Mouse (Mus musculus) brain, embryonic 18.5 days (tissue): ENCODE data around the gene Gfod2.
A peak's percentile ranks its signal among the peaks of the same experiment; 100 is the strongest.

ENCODE experiments used
- DNase-seq: peaks from one replicate; pipeline ENCODE4 v3.0.0-alpha.2; 2012; ENCODE audit warnings: low read depth, low spot score

Gfod2 gene

DNA sequence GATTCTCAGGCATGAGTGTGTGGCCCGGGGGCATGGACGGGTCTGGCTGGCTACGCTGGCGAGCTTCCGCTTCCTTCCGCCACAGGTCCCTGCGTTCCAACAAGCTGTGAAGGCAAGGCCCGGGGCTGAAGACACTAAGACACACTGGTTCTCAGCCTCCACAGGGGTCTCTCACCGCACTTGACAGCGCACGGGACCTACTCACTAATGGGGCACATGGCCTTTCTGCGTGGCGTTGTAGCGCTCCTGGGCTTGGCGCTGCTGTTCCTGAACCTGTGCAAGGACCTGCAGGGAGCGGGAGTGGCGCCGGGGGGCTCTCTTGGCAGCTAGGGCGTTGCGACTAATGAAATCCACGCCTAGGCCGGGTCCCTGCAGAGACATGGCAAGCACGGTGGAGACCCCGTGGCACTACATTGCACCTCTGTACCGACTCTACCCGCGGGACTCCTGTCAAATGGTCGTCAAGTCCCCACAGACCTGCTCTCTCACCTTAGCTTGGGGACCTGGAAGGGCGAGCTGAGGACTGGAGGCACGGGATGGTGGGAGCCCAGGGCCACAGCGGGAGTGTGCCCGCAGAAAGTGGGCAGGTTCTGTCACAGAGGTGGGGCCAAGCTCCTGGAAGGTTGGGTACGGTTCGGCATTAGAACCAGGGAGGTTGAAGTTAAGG is 54.2 kb downstream of the Gfod2 start:
- no peak for DNase-seq

DNA sequence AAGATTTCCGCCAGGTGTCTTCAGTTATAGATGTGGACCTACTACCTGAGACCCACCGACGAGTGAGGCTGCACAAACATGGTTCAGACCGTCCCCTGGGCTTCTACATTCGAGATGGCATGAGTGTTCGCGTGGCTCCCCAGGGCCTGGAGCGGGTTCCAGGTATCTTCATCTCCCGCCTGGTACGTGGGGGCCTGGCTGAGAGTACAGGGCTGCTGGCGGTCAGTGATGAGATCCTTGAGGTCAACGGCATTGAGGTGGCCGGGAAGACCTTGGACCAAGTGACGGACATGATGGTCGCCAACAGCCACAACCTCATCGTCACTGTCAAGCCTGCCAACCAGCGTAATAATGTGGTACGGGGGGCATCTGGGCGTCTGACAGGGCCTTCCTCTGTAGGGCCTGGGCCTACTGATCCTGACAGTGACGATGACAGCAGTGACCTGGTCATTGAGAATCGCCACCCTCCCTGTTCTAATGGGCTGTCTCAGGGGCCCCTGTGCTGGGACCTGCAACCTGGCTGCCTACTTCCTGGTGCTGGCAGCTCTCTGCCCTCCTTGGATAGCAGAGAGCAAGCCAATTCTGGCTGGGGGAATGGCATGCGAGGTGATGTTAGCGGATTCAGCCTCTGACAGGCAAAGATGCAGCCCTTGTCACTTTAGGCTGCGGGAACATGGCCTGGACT is 55.6 kb downstream of the Gfod2 start:
- DNase-seq: no peak

DNA sequence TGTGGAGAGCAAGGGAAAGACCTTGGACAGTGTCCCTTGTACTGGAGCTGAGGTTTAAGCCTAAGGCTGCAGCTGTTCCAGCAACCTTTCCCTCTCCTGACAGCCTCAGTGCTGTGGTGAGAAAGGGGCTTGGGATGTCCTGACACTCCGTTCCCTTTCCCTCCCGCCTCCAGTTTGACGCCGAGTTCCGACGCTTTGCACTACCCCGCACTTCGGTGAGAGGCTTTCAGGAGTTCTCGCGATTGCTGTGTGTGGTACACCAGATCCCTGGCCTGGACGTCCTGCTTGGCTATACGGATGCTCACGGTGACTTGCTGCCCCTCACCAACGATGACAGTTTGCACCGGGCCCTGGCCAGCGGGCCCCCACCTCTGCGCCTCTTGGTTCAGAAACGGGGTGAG is 56.5 kb downstream of the Gfod2 start:
- DNase-seq: no peak

DNA sequence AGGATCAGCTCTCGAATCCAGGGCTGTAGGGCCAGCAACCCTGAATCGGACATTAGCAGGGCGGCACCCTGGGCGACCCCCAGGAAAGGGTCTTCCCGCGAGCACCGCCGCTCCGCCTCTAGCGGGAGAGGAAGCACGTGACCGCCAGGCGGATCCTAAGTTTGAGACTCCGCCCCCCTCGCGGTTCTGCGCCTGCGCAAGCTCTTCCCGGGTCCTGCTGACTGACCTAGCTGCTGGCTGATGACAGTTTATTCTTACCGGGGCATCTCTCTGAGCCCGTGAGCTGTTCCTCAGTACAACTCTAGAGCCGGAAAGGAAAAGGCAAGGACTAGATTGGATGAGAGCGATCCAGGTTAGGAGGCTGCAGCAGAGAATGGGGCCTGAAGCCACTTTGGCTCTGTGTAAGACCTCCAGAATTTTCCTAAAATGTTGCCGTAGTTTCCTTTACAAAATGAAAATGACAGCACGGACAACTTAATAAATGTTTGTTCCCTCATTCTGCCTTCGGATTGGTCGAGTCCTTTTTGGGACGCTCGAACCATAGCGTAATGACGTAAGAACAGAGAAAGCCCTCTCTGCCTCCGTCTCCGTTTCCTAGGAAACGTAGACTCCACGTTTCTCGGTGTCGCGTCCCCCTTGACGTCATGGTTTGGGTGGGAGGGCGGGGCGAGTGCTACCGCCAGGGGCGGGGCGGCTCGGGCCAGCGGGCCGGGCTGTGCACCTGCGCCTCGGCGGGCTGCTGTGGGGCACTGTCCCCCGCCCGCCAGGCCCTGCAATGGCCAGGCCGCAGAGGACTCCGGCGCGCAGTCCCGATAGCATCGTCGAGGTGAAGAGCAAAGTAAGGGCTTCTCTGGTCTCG is 57.3 kb downstream of the Gfod2 start, which contains the start of the genes Acd and Pard6a:
Gene Acd (minus strand): TSS at position 137 of the 859 bp plus-strand sequence.
Gene Pard6a (plus strand): TSS at position 183 of the 859 bp plus-strand sequence.
- DNase-seq: peak; percentile 83

DNA sequence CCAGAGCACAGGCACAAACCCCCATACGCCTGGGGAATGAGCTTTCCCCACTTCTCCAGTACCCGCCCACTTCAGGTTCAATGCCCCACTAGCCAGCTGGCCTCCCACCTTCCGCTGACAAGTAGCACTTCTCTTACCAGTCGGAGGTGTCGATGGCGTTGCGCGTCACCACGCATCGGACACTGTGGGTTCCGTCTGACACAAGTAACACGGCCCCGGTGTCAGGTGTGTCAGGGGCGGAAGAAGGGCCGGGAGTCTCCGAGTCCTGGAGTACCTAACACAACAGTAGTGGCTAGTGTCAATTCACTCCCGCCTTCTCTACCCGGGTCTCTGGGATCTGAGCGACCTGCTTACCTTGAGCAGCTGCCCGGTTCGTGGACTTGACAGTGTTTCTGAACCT is 57.9 kb downstream of the Gfod2 start:
- no peak for DNase-seq

DNA sequence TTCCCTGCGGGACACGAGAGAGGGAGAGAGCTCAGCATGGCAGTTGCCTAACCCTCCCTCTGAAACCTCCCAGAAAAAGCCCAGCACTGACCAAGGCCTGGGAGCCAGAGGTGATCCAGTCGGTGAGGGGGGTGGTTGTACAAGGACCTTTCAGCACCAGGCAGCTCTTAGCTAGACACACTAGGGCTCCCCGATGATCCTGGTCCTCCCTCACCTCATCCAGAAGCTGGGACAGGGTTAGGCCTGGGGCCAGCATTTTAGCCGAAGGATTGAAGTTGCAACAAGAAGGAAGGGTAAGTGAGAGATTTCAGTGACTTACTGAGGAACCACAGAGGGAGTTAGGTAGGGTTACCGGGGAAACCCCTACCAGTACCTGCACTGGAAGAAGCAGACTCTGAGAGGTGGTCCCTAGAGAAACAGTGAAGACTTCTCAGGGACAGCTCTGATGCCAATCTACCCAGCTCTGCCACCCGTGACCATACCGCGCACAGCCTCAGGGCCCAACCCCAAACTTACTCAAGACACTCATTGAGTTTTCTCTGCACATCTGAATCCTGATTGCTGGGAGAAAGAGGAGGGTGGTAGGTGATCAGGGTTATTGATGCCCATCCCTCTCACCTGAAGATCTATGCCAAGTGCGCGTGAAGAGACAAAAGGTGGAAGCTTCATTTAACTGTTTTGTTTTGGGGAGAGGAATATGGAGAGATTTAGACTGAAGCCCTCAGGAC is 58.8 kb downstream of the Gfod2 start:
- DNase-seq: no peak

DNA sequence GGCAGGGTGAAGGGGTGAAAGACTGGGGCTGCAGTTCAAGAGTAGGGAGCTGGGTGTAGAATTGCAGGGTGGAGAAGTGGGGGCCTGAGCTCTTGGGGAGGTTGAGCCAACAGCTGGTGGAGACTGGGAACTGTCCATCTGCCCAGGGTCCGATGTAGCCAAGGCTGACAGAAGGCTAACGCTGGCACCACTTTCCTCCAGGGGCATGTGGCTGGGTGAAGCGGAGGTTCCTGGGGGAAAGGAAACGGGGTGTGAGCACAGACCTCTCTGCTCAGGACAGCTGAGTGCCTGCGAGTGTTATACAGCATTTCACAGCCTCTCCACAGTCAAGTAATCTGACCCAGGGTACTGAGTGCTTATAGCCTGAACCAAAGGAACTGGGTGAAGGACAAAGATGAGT is 59.7 kb downstream of the Gfod2 start:
- DNase-seq: no peak

DNA sequence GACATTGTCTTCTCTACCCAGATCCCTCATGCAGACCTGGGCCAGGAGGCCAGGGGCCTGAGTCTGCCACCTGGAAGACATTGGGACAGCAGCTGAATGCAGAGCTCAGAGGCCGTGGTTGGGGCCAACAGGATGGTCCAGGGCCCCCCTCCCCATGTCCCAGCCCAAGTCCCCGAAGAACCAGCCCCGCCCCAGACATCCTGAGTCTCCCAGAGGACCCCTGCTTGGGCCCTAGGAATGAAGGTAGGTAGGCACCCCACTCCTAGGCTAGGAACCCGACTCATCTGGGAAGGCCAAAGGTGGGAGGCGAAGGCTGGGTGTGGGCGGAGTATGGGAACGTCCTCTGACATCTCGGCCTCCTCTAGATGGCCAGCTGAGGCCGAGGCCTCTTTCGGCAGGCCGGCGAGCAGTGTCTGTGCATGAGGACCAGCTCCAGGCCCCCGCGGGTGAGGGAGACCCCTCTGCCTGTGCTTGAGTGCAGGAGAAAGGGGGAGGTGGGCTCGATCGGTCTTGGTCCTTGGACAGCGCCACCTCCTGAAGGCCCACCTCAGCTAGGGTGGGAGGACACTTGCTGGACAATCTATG is 61.2 kb downstream of the Gfod2 start:
- no peak for DNase-seq

DNA sequence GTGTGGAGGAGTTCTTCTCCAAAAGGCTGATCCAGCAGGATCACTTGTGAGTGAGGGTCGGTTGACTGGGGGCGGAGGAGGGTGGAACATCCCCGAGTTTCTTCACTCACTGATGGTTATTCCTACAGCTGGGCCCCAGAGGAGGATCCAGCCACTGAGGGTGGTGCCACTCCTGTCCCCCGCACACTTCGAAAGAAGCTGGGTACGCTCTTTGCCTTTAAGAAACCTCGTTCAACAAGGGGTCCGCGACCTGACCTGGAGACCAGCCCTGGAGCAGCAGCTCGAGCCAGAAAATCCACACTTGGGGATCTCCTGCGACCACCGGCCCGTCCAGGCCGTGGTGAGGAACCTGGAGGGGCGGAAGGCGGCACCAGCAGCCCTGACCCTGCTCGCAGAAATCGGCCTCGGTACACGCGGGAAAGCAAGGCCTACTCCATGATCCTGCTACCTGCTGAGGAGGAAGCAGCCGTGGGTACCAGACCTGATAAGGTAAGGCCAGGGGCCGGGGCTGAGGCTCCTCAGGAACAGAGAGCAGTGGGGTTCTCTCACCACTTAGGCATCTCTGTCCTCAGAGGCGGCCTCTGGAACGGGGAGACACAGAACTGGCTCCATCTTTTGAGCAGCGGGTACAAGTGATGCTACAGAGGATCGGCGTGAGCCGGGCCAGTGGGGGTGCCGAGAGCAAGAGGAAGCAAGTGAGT is 63.2 kb downstream of the Gfod2 start:
- DNase-seq: no peak

DNA sequence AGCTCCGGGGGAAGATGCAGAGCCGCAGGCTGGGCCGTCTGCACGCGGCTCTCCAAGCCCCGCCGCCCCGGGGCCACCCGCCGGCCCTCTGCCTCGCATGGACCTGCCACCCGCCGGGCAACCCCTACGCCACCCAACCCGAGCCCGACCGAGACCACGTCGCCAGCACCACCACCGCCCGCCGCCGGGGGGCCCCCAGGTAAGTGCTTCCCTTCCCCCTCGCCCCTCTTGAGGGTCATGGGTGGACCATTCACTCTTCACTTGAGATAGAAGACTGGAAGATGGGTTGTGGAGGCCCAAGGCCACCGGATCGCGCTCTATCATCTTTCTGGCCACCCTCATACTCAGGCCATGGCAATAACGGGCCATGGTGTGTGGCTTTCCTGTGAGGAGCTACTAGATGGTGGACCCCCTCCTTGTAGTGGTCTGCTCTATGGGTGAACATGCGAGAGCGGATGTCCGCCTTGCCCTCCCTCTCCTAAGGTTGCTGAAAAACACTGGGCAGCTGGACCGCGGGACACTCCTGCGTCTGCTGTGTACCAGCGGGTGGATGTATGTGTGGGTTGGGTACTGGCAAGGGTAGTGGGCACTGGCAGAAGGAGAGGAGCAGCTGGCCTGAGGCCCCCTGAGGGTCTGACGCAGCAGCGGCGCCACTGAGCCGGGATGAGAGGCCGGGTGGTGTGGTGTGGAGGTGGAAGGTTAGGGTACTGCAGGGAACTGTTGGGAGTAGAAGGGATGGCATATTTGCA is 64.2 kb downstream of the Gfod2 start:
- no peak for DNase-seq

DNA sequence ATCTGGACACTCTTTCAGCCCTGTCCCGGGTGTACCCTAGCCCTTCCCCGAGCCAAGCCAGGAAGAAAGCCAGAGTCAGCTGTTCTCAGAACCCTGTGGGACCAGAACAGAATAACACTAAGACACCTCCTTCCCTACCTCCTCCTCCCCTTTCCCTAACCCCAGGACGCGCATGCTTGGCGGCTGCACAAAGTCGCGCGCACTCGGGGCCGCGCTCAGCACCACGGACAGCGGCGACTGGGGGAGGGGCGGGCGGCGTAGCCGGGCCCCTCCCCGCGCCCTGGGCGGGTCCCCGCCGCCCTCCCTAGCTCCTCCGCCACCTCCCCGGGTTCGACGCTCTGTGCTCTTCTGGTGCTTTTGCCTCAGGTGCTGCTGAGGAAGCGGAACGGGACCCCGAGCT is 64.8 kb downstream of the Gfod2 start:
- DNase-seq: peak; percentile 37

DNA sequence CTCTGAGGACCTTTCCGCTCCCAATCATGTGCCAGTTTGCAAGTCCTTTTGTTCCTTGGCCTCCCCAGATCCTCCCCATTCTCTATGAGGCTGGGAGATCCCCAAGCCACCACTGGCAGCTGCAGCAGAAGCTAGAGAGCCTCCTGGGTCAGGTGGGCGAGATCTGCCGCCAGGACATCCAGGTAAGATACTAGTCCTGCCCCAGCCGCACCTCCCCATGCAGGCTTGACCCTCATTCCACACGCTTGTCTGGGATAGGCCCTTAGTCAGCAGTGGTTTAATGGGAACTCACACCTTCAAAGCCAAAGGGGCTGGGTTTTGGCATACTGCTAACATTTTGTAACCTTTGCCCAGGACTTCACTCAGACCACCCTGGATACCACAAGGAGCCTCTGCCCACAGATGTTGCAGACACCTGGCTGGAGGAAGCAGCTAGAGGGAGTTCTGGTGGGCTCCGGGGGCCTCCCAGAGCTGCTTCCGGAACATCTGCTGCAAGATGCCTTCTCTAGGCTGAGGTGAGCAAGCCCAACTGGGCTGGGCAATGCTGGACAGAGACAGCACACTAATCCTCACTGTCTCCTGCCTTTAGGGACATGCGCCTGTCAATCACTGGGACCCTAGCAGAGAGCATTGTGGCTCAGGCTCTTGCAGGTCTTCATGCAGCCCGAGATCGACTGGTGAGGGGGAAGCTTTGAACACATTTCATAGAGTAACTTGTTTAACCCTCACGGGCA is 65.8 kb downstream of the Gfod2 start:
- DNase-seq: no peak

DNA sequence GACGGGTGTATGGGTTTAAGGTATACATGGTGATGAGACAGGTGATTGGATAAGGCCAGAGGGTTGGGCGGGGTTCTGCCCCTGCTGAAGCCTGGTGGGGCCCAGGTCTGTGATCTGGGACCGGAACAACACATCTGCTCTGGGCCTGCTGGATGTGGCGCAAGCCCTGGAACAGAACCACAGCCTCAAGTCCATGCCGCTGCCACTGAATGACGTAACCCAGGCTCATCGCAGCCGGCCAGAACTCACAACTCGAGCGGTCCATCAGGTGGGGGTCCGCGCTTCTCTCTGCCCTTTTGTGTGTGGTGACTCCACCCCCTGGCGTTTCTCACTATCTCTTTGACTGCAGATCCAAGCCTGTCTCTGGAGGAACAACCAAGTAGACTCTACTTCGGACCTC is 67.5 kb downstream of the Gfod2 start:
- DNase-seq: no peak

DNA sequence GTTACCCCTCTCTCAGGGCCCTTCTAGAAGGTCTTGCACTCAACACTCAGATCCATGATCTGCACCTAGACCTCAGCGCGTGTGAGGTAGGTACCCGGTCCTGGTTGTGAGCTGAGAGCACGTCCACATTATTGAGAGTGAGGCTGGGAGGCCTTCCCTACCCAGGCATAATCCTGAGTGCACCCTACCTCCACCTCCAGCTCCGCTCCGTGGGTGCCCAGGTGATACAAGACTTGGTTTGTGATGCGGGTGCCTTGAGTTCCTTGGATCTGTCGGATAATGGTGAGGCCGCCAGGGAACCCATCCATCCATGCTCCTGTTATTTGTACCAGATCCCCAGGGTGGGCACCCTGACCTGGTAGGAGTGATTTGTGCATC is 68.5 kb downstream of the Gfod2 start:
- no peak for DNase-seq

DNA sequence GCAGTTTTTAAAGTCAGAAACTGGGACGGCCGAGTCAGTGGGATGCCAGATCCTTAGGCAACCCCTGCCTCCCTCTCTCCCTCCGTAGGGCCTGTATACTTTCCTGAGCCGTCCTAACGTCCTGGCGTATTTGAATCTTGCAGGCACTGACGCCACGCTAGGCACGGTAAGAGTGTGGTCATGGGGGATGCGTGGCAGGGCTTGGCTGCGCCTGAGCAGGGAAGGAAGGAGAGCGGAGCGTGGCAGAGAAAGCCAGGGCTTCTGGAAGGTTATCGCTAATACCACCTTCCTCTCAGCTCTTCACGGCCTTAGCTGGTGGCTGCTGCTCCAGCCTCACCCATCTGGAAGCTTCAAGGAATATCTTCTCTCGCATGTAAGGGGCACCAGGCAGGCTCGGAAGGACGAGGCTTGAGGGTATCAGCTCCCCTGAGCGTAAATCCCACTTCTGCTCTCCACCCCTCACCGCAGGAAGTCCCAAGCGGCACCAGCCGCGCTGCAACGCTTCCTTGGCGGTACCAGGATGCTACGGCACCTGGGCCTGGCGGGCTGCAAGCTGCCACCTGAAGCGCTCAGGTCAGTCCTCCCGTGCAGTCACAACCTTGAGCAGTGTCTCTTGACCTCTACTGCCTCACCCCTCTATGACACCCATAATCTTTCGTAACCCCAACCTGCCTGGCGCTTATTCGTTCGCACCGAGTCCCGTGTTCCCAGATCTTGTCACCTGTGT is 69.0 kb downstream of the Gfod2 start:
- no peak for DNase-seq

DNA sequence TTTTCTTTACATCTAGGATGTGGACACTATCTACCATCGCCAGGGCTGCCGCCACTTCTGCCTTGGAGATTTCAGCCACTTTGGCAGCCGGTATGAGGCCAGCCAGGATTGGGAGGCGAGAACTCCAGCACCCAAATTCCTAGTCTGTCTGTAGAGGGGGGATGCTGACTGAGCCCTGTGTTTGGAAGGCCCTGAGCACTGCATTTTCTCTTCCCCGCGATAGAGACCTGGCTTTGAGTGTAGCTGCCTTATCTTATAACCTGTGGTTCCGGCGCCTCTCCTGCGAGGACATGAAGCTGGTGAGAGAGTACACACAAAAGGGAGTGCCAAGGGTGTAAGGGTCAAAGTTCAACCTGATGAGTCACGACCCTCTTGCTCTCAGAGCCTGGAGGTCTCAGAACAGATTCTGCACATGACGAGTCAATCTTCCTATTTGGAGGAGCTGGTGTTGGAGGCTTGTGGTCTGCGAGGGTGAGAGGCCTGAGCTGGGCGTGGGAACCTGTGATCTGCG is 70.2 kb downstream of the Gfod2 start:
- DNase-seq: no peak

DNA sequence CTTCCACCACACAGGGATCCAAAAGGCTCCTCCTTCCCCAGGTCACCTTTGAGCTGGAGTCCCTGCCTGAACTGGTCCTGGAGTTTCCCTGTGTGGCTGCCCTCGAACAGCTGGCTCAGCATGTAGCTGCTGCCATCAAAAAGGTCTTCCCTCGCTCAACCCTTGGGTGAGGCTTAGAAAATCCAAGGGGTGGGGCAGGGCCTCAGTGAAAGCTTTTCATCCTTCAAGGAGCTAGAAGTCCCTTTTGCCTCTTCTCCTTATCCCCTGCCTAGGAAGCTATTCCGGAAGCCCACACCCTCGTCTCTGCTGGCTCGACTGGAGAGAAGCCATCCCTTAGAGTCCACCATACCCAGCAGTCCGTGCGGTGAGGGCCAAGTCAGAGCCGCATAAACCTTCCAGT is 71.0 kb downstream of the Gfod2 start:
- DNase-seq: no peak

DNA sequence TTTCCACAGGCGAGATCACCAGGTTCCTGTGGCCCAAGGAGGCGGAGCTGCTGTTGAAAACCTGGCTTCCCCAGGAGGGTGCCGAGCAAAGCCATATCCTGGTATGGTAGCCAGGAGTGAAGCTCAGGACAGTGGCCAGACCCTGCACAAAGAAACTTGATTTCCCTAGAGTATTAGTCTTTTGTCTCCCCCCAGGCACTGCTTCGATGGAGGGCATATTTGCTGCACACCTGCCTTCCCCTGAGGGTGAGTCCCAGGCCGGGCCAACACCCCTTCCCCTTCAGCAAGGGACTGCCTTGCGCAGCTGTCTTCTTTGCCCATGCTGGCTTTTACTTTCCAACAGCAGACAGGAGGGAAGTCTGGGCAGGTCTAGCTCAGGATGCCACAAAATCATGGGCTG is 71.9 kb downstream of the Gfod2 start:
- no peak for DNase-seq
